Mouse (Mus musculus): ENCODE results near the gene Agr2. TPM values are rescaled to one million over a fixed set of nuclear protein-coding genes. Genes with fewer than 3 reads are reported as not detected.

Gene Agr2
- 408 and 430 TPM in 2 replicates for polyA plus RNA-seq (2015; fragmentation: Nextera tagmentation; extraction: Ambion mirVana)

- Histone ChIP-seq H3K4me3 (ENCODE audit: low read length) (no peak within 1 kb of the TSS; the same call in 1 of the 2 replicates), H3K27ac (ENCODE audit: low read length) (no peak within 1 kb of the TSS), H3K9ac (ENCODE audit: low read depth, low read length) (no peak within 1 kb of the TSS)
These were observed at the start of gene Agr2 for GRCm38 (mm10) chr12:35992711-35993110. Gene Agr2 (plus strand): TSS chr12:35992907.

GRCm38 (mm10) chr12:35951757-35952156 lies 41.0 kb upstream of the Agr2 start:
- no peak overlapping the region for H3K9ac ChIP-seq (ENCODE audit: low read depth, low read length)
- no peak for ATAC-seq
- no peaks in the 10 kb centered on the region for H3K27me3 ChIP-seq (replicated peaks; ENCODE audit: control insufficient read depth, insufficient read depth, low read length)
- no peaks in the 10 kb centered on the region for H3K9me3 ChIP-seq (ENCODE audit: control insufficient read depth, low read length)
- H3K4me2 ChIP-seq (ENCODE audit: low read depth, low read length): no peak overlapping the region
- no peaks in the 10 kb centered on the region for H3K36me3 ChIP-seq (ENCODE audit: control insufficient read depth, insufficient read depth, low read length)
- H3K4me3 ChIP-seq (ENCODE audit: low read length): no peak overlapping the region
- WGBS: 65% methylated on average over 1 of the region's 1 CpGs
- no peak overlapping the region for H3K27ac ChIP-seq (ENCODE audit: low read length)
- H3K4me1 ChIP-seq (ENCODE audit: control insufficient read depth, insufficient read depth, low read length): no peaks in the 10 kb centered on the region

More at GRCm38 (mm10) chr12:35992711-35993110, at the start of gene Agr2:
- ATAC-seq: peak; percentile 50; the same call in 1 of the 2 replicates
- Histone ChIP-seq H3K4me2 (ENCODE audit: low read depth, low read length) (peak within 1 kb of the TSS; percentile 14; the same call in 1 of the 2 replicates), H3K4me1 (ENCODE audit: control insufficient read depth, insufficient read depth, low read length) (peaks cover 2% of the 10 kb centered on the region; the same call in 1 of the 2 replicates), H3K27me3 (replicated peaks; ENCODE audit: control insufficient read depth, insufficient read depth, low read length) (no peaks in the 10 kb centered on the region), H3K9me3 (ENCODE audit: control insufficient read depth, low read length) (no peaks in the 10 kb centered on the region), H3K36me3 (ENCODE audit: control insufficient read depth, insufficient read depth, low read length) (no peaks in the 10 kb centered on the region)
- 51% methylated on average over 9 of the region's 9 CpGs for WGBS

- Histone ChIP-seq H3K4me1 (ENCODE audit: control insufficient read depth, insufficient read depth, low read length) (no peaks in the 10 kb centered on the region), H3K4me2 (ENCODE audit: low read depth, low read length) (no peak overlapping the region), H3K27me3 (replicated peaks; ENCODE audit: control insufficient read depth, insufficient read depth, low read length) (no peaks in the 10 kb centered on the region), H3K36me3 (ENCODE audit: control insufficient read depth, insufficient read depth, low read length) (no peaks in the 10 kb centered on the region), H3K9ac (ENCODE audit: low read depth, low read length) (no peak overlapping the region), H3K4me3 (ENCODE audit: low read length) (no peak overlapping the region), H3K27ac (ENCODE audit: low read length) (no peak overlapping the region), H3K9me3 (ENCODE audit: control insufficient read depth, low read length) (no peaks in the 10 kb centered on the region)
- WGBS: 82% methylated on average over 2 of the region's 2 CpGs
- ATAC-seq: no peak
These were observed 35.5 kb upstream of the Agr2 start for GRCm38 (mm10) chr12:35957235-35957634.

GRCm38 (mm10) chr12:35966098-35966767 lies 26.5 kb upstream of the Agr2 start:
- H3K9me3 ChIP-seq (ENCODE audit: control insufficient read depth, low read length): no peaks in the 10 kb centered on the region
- ATAC-seq: peak; percentile 95
- no peaks in the 10 kb centered on the region for H3K4me1 ChIP-seq (ENCODE audit: control insufficient read depth, insufficient read depth, low read length)
- H3K36me3 ChIP-seq (ENCODE audit: control insufficient read depth, insufficient read depth, low read length): no peaks in the 10 kb centered on the region
- WGBS: 31% methylated on average over 7 of the region's 7 CpGs
- no peak overlapping the region for H3K4me3 ChIP-seq (ENCODE audit: low read length)
- 0 out of 2 replicates have a peak overlapping the region, but pooled peaks have one; percentile 9 for H3K4me2 ChIP-seq (ENCODE audit: low read depth, low read length)
- no peak overlapping the region for H3K9ac ChIP-seq (ENCODE audit: low read depth, low read length)
- peak overlapping the region; percentile 45 for H3K27ac ChIP-seq (ENCODE audit: low read length)
- H3K27me3 ChIP-seq (replicated peaks; ENCODE audit: control insufficient read depth, insufficient read depth, low read length): no peaks in the 10 kb centered on the region

GRCm38 (mm10) chr12:35966768-35967141 lies 26.0 kb upstream of the Agr2 start:
- Histone ChIP-seq H3K9ac (ENCODE audit: low read depth, low read length) (no peak overlapping the region), H3K27me3 (replicated peaks; ENCODE audit: control insufficient read depth, insufficient read depth, low read length) (no peaks in the 10 kb centered on the region), H3K9me3 (ENCODE audit: control insufficient read depth, low read length) (no peaks in the 10 kb centered on the region), H3K4me2 (ENCODE audit: low read depth, low read length) (0 out of 2 replicates have a peak overlapping the region, but pooled peaks have one; percentile 9), H3K27ac (ENCODE audit: low read length) (peak overlapping the region; percentile 45), H3K4me1 (ENCODE audit: control insufficient read depth, insufficient read depth, low read length) (no peaks in the 10 kb centered on the region), H3K36me3 (ENCODE audit: control insufficient read depth, insufficient read depth, low read length) (no peaks in the 10 kb centered on the region), H3K4me3 (ENCODE audit: low read length) (no peak overlapping the region)
- 45% methylated on average over 7 of the region's 7 CpGs for WGBS
- ATAC-seq: peak; percentile 66

GRCm38 (mm10) chr12:35975898-35976297 lies 16.8 kb upstream of the Agr2 start:
- Histone ChIP-seq H3K4me3 (ENCODE audit: low read length) (no peak overlapping the region), H3K27me3 (replicated peaks; ENCODE audit: control insufficient read depth, insufficient read depth, low read length) (no peaks in the 10 kb centered on the region), H3K27ac (ENCODE audit: low read length) (no peak overlapping the region), H3K4me2 (ENCODE audit: low read depth, low read length) (no peak overlapping the region), H3K9me3 (ENCODE audit: control insufficient read depth, low read length) (no peaks in the 10 kb centered on the region), H3K9ac (ENCODE audit: low read depth, low read length) (no peak overlapping the region), H3K4me1 (ENCODE audit: control insufficient read depth, insufficient read depth, low read length) (no peaks in the 10 kb centered on the region), H3K36me3 (ENCODE audit: control insufficient read depth, insufficient read depth, low read length) (no peaks in the 10 kb centered on the region)
- 82% methylated on average over 3 of the region's 3 CpGs for WGBS
- ATAC-seq: no peak

DNA sequence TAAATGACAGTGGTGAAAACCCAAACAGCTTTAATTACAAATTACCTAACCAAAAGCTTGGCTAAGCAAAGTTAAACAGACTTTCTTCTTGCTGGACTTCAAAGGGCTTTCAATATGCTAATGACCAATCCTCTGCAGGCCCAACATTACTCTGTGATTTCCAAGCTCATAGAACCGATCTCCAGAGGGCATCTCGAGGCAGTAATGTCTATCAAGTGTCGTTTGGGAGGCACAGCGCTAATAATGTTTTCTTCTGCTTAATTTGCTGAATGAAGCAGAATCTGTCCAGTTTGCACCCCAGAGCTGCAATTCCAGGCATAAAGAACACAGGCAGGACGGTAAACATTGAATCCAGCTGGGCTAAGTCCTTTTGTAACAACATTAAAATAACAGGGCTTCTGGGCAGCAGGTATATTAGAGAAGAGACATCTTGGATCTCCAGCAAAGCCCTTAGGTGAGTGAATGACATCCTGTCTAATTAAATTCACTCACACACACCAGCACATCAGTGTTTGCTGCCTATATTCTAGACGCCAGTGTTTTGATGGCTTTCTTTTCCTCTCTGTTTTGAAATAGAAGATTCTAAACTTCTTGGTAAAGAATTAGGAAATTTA lies 15.0 kb upstream of the Agr2 start:
- Histone ChIP-seq H3K9me3 (ENCODE audit: control insufficient read depth, low read length) (no peaks in the 10 kb centered on the region), H3K27ac (ENCODE audit: low read length) (no peak overlapping the region), H3K4me1 (ENCODE audit: control insufficient read depth, insufficient read depth, low read length) (peaks cover 6% of the 10 kb centered on the region), H3K36me3 (ENCODE audit: control insufficient read depth, insufficient read depth, low read length) (no peaks in the 10 kb centered on the region), H3K4me2 (ENCODE audit: low read depth, low read length) (no peak overlapping the region), H3K9ac (ENCODE audit: low read depth, low read length) (no peak overlapping the region), H3K27me3 (replicated peaks; ENCODE audit: control insufficient read depth, insufficient read depth, low read length) (no peaks in the 10 kb centered on the region), H3K4me3 (ENCODE audit: low read length) (no peak overlapping the region)
- WGBS: 46% methylated on average over 6 of the region's 6 CpGs
- ATAC-seq: no peak

GRCm38 (mm10) chr12:35979625-35980024 lies 13.1 kb upstream of the Agr2 start:
- Histone ChIP-seq H3K4me3 (ENCODE audit: low read length) (no peak overlapping the region), H3K4me1 (ENCODE audit: control insufficient read depth, insufficient read depth, low read length) (peaks cover 6% of the 10 kb centered on the region), H3K4me2 (ENCODE audit: low read depth, low read length) (no peak overlapping the region), H3K9me3 (ENCODE audit: control insufficient read depth, low read length) (no peaks in the 10 kb centered on the region), H3K27me3 (replicated peaks; ENCODE audit: control insufficient read depth, insufficient read depth, low read length) (no peaks in the 10 kb centered on the region), H3K36me3 (ENCODE audit: control insufficient read depth, insufficient read depth, low read length) (no peaks in the 10 kb centered on the region), H3K9ac (ENCODE audit: low read depth, low read length) (no peak overlapping the region), H3K27ac (ENCODE audit: low read length) (no peak overlapping the region)
- 67% methylated on average over 5 of the region's 5 CpGs for WGBS
- 0 out of 2 replicates have a peak, but pooled peaks have one; percentile 29 for ATAC-seq

- no peaks in the 10 kb centered on the region for H3K9me3 ChIP-seq (ENCODE audit: control insufficient read depth, low read length)
- H3K27me3 ChIP-seq (replicated peaks; ENCODE audit: control insufficient read depth, insufficient read depth, low read length): no peaks in the 10 kb centered on the region
- no peak overlapping the region for H3K4me3 ChIP-seq (ENCODE audit: low read length)
- H3K4me1 ChIP-seq (ENCODE audit: control insufficient read depth, insufficient read depth, low read length): peaks cover 6% of the 10 kb centered on the region
- H3K4me2 ChIP-seq (ENCODE audit: low read depth, low read length): no peak overlapping the region
- H3K27ac ChIP-seq (ENCODE audit: low read length): 0 out of 2 replicates have a peak overlapping the region, but pooled peaks have one; percentile 28
- peak; percentile 92 for ATAC-seq
- 35% methylated on average over 6 of the region's 6 CpGs for WGBS
- no peaks in the 10 kb centered on the region for H3K36me3 ChIP-seq (ENCODE audit: control insufficient read depth, insufficient read depth, low read length)
- no peak overlapping the region for H3K9ac ChIP-seq (ENCODE audit: low read depth, low read length)
These were observed 10.9 kb upstream of the Agr2 start for GRCm38 (mm10) chr12:35981732-35982360.
